In the genomic region with DNA sequence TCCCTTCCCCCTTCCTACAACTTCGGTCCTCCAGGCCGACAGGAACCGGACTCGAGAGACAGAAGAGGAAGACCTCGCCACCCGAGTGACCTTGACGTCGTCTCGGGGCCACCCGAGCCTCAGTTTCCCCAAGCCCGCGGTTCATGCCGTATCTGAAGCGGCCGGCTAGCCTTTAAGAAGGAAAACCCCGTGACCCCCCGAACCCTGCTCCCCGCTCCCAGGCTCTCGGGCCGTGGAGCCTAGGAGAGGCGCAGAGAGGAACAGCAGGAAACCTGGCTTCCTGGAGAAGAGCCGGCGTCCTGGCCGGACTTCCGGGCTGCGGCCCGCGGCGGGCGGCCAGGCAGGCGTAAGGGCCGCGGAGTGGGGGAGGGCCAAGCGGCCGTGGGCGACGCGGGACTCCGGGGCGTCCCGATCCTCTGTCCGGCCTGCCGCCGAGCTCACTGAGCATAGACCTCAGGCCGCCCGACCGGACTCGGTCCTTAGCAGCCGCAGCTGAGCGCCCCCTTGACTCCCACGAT, we compare ENCODE assay signal across 8 mouse cellular contexts. TPM values are rescaled to one million over a fixed set of nuclear protein-coding genes. Genes with fewer than 3 reads are reported as not detected.
DNase-seq lines count a peak whose midpoint lies in the region; ATAC-seq and TF ChIP-seq lines count a peak whose summit lies in the region.

No protein-coding gene starts in this region.

- H3K4me3 ChIP-seq in kidney, postnatal 0 days (replicated peaks; ENCODE audit: low read depth, low read length), result peak overlapping the region; percentile 96
- H3K4me3 ChIP-seq in brown adipose tissue, adult 24 weeks (ENCODE audit: insufficient read depth, low read depth, low read length), result peak overlapping the region; percentile 89
- peak overlapping the region; percentile 98 for H3K4me3 ChIP-seq in hindbrain, embryonic 12.5 days

- no peaks in the 10 kb centered on the region for H3K36me3 ChIP-seq in kidney, postnatal 0 days (ENCODE audit: insufficient read depth, low read length)
- H3K36me3 ChIP-seq in hindbrain, embryonic 12.5 days, result peaks cover 5% of the 10 kb centered on the region; the same call in 1 of the 2 replicates

- peak overlapping the region; percentile 99 for H3K27ac ChIP-seq in kidney, postnatal 0 days
- peak overlapping the region; percentile 98 for H3K27ac ChIP-seq in brown adipose tissue, adult 24 weeks (replicated peaks; ENCODE audit: low read depth, low read length)
- H3K27ac ChIP-seq in hindbrain, embryonic 12.5 days, result peak overlapping the region; percentile 96

- no peaks in the 10 kb centered on the region for H3K9me3 ChIP-seq in kidney, postnatal 0 days (replicated peaks; ENCODE audit: low read length)
- H3K9me3 ChIP-seq in hindbrain, embryonic 12.5 days (replicated peaks), result no peaks in the 10 kb centered on the region

- DNase-seq in kidney, postnatal 0 days (ENCODE audit: low spot score), result peak; percentile 67
- DNase-seq in kidney, adult 18-20 months, result no peak
- no peak for DNase-seq in urinary bladder, postnatal 4 days (ENCODE audit: low spot score in 2 of 2)
- DNase-seq in ovary, postnatal 36 days (ENCODE audit: low spot score), result no peak
- DNase-seq in frontal cortex, postnatal 36 days (ENCODE audit: low spot score in 2 of 2), result no peak

- H3K4me1 ChIP-seq in kidney, postnatal 0 days (replicated peaks; ENCODE audit: insufficient read depth, low read length), result peaks cover 26% of the 10 kb centered on the region
- peaks cover 16% of the 10 kb centered on the region for H3K4me1 ChIP-seq in brown adipose tissue, adult 24 weeks (ENCODE audit: control insufficient read depth, insufficient read depth, insufficient read length, low read length)
- peaks cover 33% of the 10 kb centered on the region for H3K4me1 ChIP-seq in hindbrain, embryonic 12.5 days

- WGBS in kidney, postnatal 0 days, result under 1% methylated on average over 48 of the region's 51 CpGs
- under 1% methylated on average over 50 of the region's 51 CpGs for WGBS in hindbrain, embryonic 12.5 days

- H3K9ac ChIP-seq in kidney, postnatal 0 days (ENCODE audit: low read depth, low read length), result peak overlapping the region; percentile 94
- peak overlapping the region; percentile 99 for H3K9ac ChIP-seq in hindbrain, embryonic 12.5 days

- no peak for TF ChIP-seq CTCF in kidney, postnatal 0 days (IDR thresholded peaks at IDR 0.05; ENCODE audit: low read depth)

- H3K27me3 ChIP-seq in kidney, postnatal 0 days (ENCODE audit: insufficient read depth, low read length), result no peaks in the 10 kb centered on the region
- H3K27me3 ChIP-seq in hindbrain, embryonic 12.5 days, result no peaks in the 10 kb centered on the region

- H3K4me2 ChIP-seq in kidney, postnatal 0 days (ENCODE audit: low read length), result peak overlapping the region; percentile 76
- peak overlapping the region; percentile 96 for H3K4me2 ChIP-seq in hindbrain, embryonic 12.5 days (replicated peaks)

- peak; percentile 81 for ATAC-seq in kidney, postnatal 0 days (replicated peaks; ENCODE audit: low FRiP score, low read depth)
- peak; percentile 80 for ATAC-seq in hindbrain, embryonic 12.5 days (ENCODE audit: low FRiP score)
- peak; percentile 25 for ATAC-seq in megakaryocyte, adult 5-6 weeks (ENCODE audit: poor library complexity, severe bottlenecking)

RNA-seq across cellular contexts. Expression of a gene that starts 0.4 kb away (rescaled TPM):
- 670 and 713 TPM in 2 replicates for polyA plus RNA-seq in kidney, postnatal 0 days (2015; fragmentation: Nextera tagmentation; extraction: Ambion mirVana)
- polyA plus RNA-seq in brown adipose tissue, adult 24 weeks (2012; ENCODE audit: insufficient read depth, insufficient read length, missing spikeins), result 211 and 220 TPM in 2 replicates
- polyA plus RNA-seq in hindbrain, embryonic 12.5 days (2016; fragmentation: Nextera tagmentation; extraction: Ambion mirVana), result 590 and 625 TPM in 2 replicates
- total RNA-seq in megakaryocyte, adult 5-6 weeks (2015), result 312 and 325 TPM in 2 replicates
- 342 and 408 TPM in 2 replicates for total RNA-seq in megakaryocyte, adult 5-6 weeks (2017)

RNA-seq across cellular contexts. Expression of a gene that starts 19.5 kb away (rescaled TPM):
- 33.9 and 35.0 TPM in 2 replicates for polyA plus RNA-seq in kidney, postnatal 0 days (2015; fragmentation: Nextera tagmentation; extraction: Ambion mirVana)
- polyA plus RNA-seq in brown adipose tissue, adult 24 weeks (2012; ENCODE audit: insufficient read depth, insufficient read length, missing spikeins), result 5.6 and 11.0 TPM in 2 replicates
- polyA plus RNA-seq in hindbrain, embryonic 12.5 days (2016; fragmentation: Nextera tagmentation; extraction: Ambion mirVana), result 29.6 and 31.9 TPM in 2 replicates
- total RNA-seq in megakaryocyte, adult 5-6 weeks (2015), result 8.3 and 8.6 TPM in 2 replicates
- total RNA-seq in megakaryocyte, adult 5-6 weeks (2017), result 7.2 and 8.7 TPM in 2 replicates

RNA-seq across cellular contexts. Expression of a gene that starts 25.4 kb away (rescaled TPM):
- 112 and 121 TPM in 2 replicates for polyA plus RNA-seq in kidney, postnatal 0 days (2015; fragmentation: Nextera tagmentation; extraction: Ambion mirVana)
- 118 and 139 TPM in 2 replicates for polyA plus RNA-seq in brown adipose tissue, adult 24 weeks (2012; ENCODE audit: insufficient read depth, insufficient read length, missing spikeins)
- 76.1 and 84.6 TPM in 2 replicates for polyA plus RNA-seq in hindbrain, embryonic 12.5 days (2016; fragmentation: Nextera tagmentation; extraction: Ambion mirVana)
- total RNA-seq in megakaryocyte, adult 5-6 weeks (2015), result 14.7 and 17.6 TPM in 2 replicates
- 35.3 and 36.2 TPM in 2 replicates for total RNA-seq in megakaryocyte, adult 5-6 weeks (2017)

RNA-seq across cellular contexts. Expression of a gene that starts 35.7 kb away (rescaled TPM):
- polyA plus RNA-seq in kidney, postnatal 0 days (2015; fragmentation: Nextera tagmentation; extraction: Ambion mirVana), result 127 and 135 TPM in 2 replicates
- polyA plus RNA-seq in brown adipose tissue, adult 24 weeks (2012; ENCODE audit: insufficient read depth, insufficient read length, missing spikeins), result 89.3 and 122 TPM in 2 replicates
- 107 and 112 TPM in 2 replicates for polyA plus RNA-seq in hindbrain, embryonic 12.5 days (2016; fragmentation: Nextera tagmentation; extraction: Ambion mirVana)
- 20.6 and 25.1 TPM in 2 replicates for total RNA-seq in megakaryocyte, adult 5-6 weeks (2015)
- total RNA-seq in megakaryocyte, adult 5-6 weeks (2017), result 13.8 and 20.1 TPM in 2 replicates

RNA-seq across cellular contexts. Expression of a gene that starts 44.6 kb away (rescaled TPM):
- polyA plus RNA-seq in kidney, postnatal 0 days (2015; fragmentation: Nextera tagmentation; extraction: Ambion mirVana), result 1.2 TPM in 2 replicates
- polyA plus RNA-seq in brown adipose tissue, adult 24 weeks (2012; ENCODE audit: insufficient read depth, insufficient read length, missing spikeins), result not detected in 2 replicates
- 0.27 and 0.28 TPM in 2 replicates for polyA plus RNA-seq in hindbrain, embryonic 12.5 days (2016; fragmentation: Nextera tagmentation; extraction: Ambion mirVana)
- not detected in 2 replicates for total RNA-seq in megakaryocyte, adult 5-6 weeks (2015)
- not detected in 2 replicates for total RNA-seq in megakaryocyte, adult 5-6 weeks (2017)

Comparison
In these comparisons a context has a peak if more than half of its experiments do, and no peak if none do; other contexts are left out.
1. ATAC-seq: peak in every context shown above with its lines; median percentile 81 in kidney, postnatal 0 days; 80 in hindbrain, embryonic 12.5 days; 25 in megakaryocyte, adult 5-6 weeks.